Mouse (Mus musculus) limb, embryonic 13.5 days (tissue): ENCODE measurements at regions not wholly inside any gene's neighbourhood (a gene's known extent, or its start where the extent isn't known, plus 50 kb on each side); places are given as distances from the start of the nearest gene placed in this dataset.

ENCODE experiments used
- ATAC-seq: fragments of 200-750 bp; cut with Nextera tagmentation; 2 replicates; pipeline ENCODE4 v1.8.0; 2017; ENCODE audit warnings: low read depth, moderate number of reproducible peaks, moderate TSS enrichment; ENCODE audit not compliant: low FRiP score
- H3K27ac ChIP-seq: fragments of 300-500 bp; sonication (generic); 2 replicates; pipeline ENCODE4 v1.5.1; 2015; ENCODE audit warnings: inconsistent platforms, mild to moderate bottlenecking, moderate library complexity
- H3K27me3 ChIP-seq: fragments of 300-500 bp; sonication (generic); 2 replicates; pipeline ENCODE4 v1.6.1; 2015; ENCODE audit warnings: mild to moderate bottlenecking, inconsistent platforms
- H3K36me3 ChIP-seq: fragments of 300-500 bp; sonication (generic); 2 replicates; pipeline ENCODE4 v1.6.1; 2015; ENCODE audit warnings: inconsistent platforms, mild to moderate bottlenecking, moderate library complexity
- H3K4me1 ChIP-seq: fragments of 300-500 bp; sonication (generic); 2 replicates; pipeline ENCODE4 v1.6.1; 2015; ENCODE audit warnings: inconsistent platforms
- H3K4me2 ChIP-seq: fragments of 300-500 bp; sonication (generic); replicated peaks from 2 replicates; pipeline ENCODE4 v1.6.1; 2015; ENCODE audit warnings: inconsistent platforms, mild to moderate bottlenecking, moderate library complexity
- H3K4me3 ChIP-seq: fragments of 300-500 bp; sonication (generic); 2 replicates; pipeline ENCODE4 v1.5.1; 2015; ENCODE audit warnings: moderate library complexity, mild to moderate bottlenecking, inconsistent platforms
- H3K9ac ChIP-seq: fragments of 300-500 bp; sonication (generic); 2 replicates; pipeline ENCODE4 v1.6.1; 2015; ENCODE audit warnings: mild to moderate bottlenecking, inconsistent platforms
- H3K9me3 ChIP-seq: fragments of 300-500 bp; sonication (generic); 2 replicates; pipeline ENCODE4 v1.6.1; 2016; ENCODE audit warnings: inconsistent platforms
- WGBS: fragments of 180-500 bp; shearing (Covaris S2); methylation state at CpG from one replicate; pipeline ENCODE4 v1.1.7; 2015; 5-methylcytosine and 5-hydroxymethylcytosine counted together

GRCm38 (mm10) chr8:87268159-87268558, 204.2 kb downstream of the Cbln1 start:
- Histone ChIP-seq H3K4me3 (no peak overlapping the region), H3K27ac (no peak overlapping the region), H3K4me2 (no peak overlapping the region), H3K9me3 (no peaks in the 10 kb centered on the region), H3K27me3 (no peaks in the 10 kb centered on the region), H3K4me1 (no peaks in the 10 kb centered on the region), H3K9ac (no peak overlapping the region), H3K36me3 (no peaks in the 10 kb centered on the region)
- ATAC-seq, result no peak

GRCm38 (mm10) chr8:87264999-87265398, 207.4 kb downstream of the Cbln1 start:
- no peaks in the 10 kb centered on the region for H3K27me3 ChIP-seq
- no peaks in the 10 kb centered on the region for H3K36me3 ChIP-seq
- H3K27ac ChIP-seq, result no peak overlapping the region
- H3K4me2 ChIP-seq, result no peak overlapping the region
- no peaks in the 10 kb centered on the region for H3K4me1 ChIP-seq
- no peak for ATAC-seq
- H3K9ac ChIP-seq, result no peak overlapping the region
- H3K9me3 ChIP-seq, result no peaks in the 10 kb centered on the region
- 63% methylated on average over 2 of the region's 2 CpGs for WGBS
- no peak overlapping the region for H3K4me3 ChIP-seq

GRCm38 (mm10) chr8:87260305-87260704, 212.1 kb downstream of the Cbln1 start:
- H3K36me3 ChIP-seq, result no peaks in the 10 kb centered on the region
- no peak overlapping the region for H3K9ac ChIP-seq
- WGBS, result 84% methylated on average over 2 of the region's 2 CpGs
- no peak for ATAC-seq
- no peak overlapping the region for H3K27ac ChIP-seq
- H3K4me1 ChIP-seq, result no peaks in the 10 kb centered on the region
- no peaks in the 10 kb centered on the region for H3K9me3 ChIP-seq
- no peaks in the 10 kb centered on the region for H3K27me3 ChIP-seq
- no peak overlapping the region for H3K4me2 ChIP-seq
- H3K4me3 ChIP-seq, result no peak overlapping the region

GRCm38 (mm10) chr8:87242681-87243080, 229.7 kb downstream of the Cbln1 start:
- Histone ChIP-seq H3K4me2 (no peak overlapping the region), H3K9me3 (no peaks in the 10 kb centered on the region), H3K4me3 (no peak overlapping the region), H3K4me1 (no peaks in the 10 kb centered on the region), H3K9ac (no peak overlapping the region), H3K36me3 (no peaks in the 10 kb centered on the region), H3K27ac (no peak overlapping the region), H3K27me3 (no peaks in the 10 kb centered on the region)
- 84% methylated on average over 2 of the region's 2 CpGs for WGBS
- ATAC-seq, result no peak

- Histone ChIP-seq H3K4me1 (peaks cover 33% of the 10 kb centered on the region), H3K4me3 (no peak overlapping the region), H3K4me2 (no peak overlapping the region), H3K27ac (no peak overlapping the region), H3K27me3 (no peaks in the 10 kb centered on the region), H3K36me3 (no peaks in the 10 kb centered on the region), H3K9ac (no peak overlapping the region), H3K9me3 (no peaks in the 10 kb centered on the region)
- 73% methylated on average over 7 of the region's 7 CpGs for WGBS
- ATAC-seq, result no peak
These were observed 235.2 kb downstream of the Cbln1 start for GRCm38 (mm10) chr8:87237181-87237580.

GRCm38 (mm10) chr8:87236438-87236837, 236.0 kb downstream of the Cbln1 start:
- no peak overlapping the region for H3K9ac ChIP-seq
- no peak overlapping the region for H3K4me2 ChIP-seq
- peaks cover 33% of the 10 kb centered on the region for H3K4me1 ChIP-seq
- H3K4me3 ChIP-seq, result no peak overlapping the region
- H3K36me3 ChIP-seq, result no peaks in the 10 kb centered on the region
- H3K27ac ChIP-seq, result no peak overlapping the region
- WGBS, result 75% methylated on average over 11 of the region's 11 CpGs
- H3K27me3 ChIP-seq, result no peaks in the 10 kb centered on the region
- H3K9me3 ChIP-seq, result no peaks in the 10 kb centered on the region
- no peak for ATAC-seq

GRCm38 (mm10) chr8:87235341-87236075, 236.9 kb downstream of the Cbln1 start:
- no peak for ATAC-seq
- Histone ChIP-seq H3K4me1 (peaks cover 33% of the 10 kb centered on the region), H3K9ac (no peak overlapping the region), H3K4me3 (peak overlapping the region; percentile 39), H3K27ac (no peak overlapping the region), H3K4me2 (peak overlapping the region; percentile 68), H3K36me3 (no peaks in the 10 kb centered on the region), H3K9me3 (no peaks in the 10 kb centered on the region), H3K27me3 (no peaks in the 10 kb centered on the region; the same call in 1 of the 2 replicates)
- WGBS, result 20% methylated on average over 18 of the region's 18 CpGs

- 83% methylated on average over 5 of the region's 5 CpGs for WGBS
These were observed 238.1 kb downstream of the Cbln1 start for GRCm38 (mm10) chr8:87234336-87234735.

GRCm38 (mm10) chr8:87233805-87234331, 238.5 kb downstream of the Cbln1 start:
- H3K4me2 ChIP-seq, result peak overlapping the region; percentile 28
- H3K4me1 ChIP-seq, result peaks cover 33% of the 10 kb centered on the region
- H3K9me3 ChIP-seq, result no peaks in the 10 kb centered on the region

More at GRCm38 (mm10) chr8:87234336-87234735, 238.1 kb downstream of the Cbln1 start:
- Histone ChIP-seq H3K4me1 (peaks cover 33% of the 10 kb centered on the region), H3K36me3 (no peaks in the 10 kb centered on the region), H3K4me3 (no peak overlapping the region), H3K27me3 (peaks cover 6% of the 10 kb centered on the region; the same call in 1 of the 2 replicates), H3K4me2 (peak overlapping the region; percentile 28; the same call in 1 of the 2 replicates), H3K9me3 (no peaks in the 10 kb centered on the region), H3K27ac (no peak overlapping the region; the same call in 1 of the 2 replicates), H3K9ac (no peak overlapping the region)
- ATAC-seq, result no peak

GRCm38 (mm10) chr8:87231762-87232161, 240.6 kb downstream of the Cbln1 start:
- ATAC-seq, result no peak
- WGBS, result 53% methylated on average over 4 of the region's 4 CpGs
- Histone ChIP-seq H3K9ac (no peak overlapping the region), H3K27ac (no peak overlapping the region), H3K4me3 (no peak overlapping the region), H3K36me3 (no peaks in the 10 kb centered on the region), H3K4me1 (peaks cover 33% of the 10 kb centered on the region), H3K27me3 (peaks cover 6% of the 10 kb centered on the region; the same call in 1 of the 2 replicates), H3K4me2 (no peak overlapping the region), H3K9me3 (no peaks in the 10 kb centered on the region)

More at GRCm38 (mm10) chr8:87233805-87234331, 238.5 kb downstream of the Cbln1 start:
- WGBS, result 28% methylated on average over 10 of the region's 10 CpGs
- no peaks in the 10 kb centered on the region for H3K36me3 ChIP-seq
- no peak overlapping the region for H3K4me3 ChIP-seq
- peak; percentile 57 for ATAC-seq
- peaks cover 6% of the 10 kb centered on the region; the same call in 1 of the 2 replicates for H3K27me3 ChIP-seq
- H3K9ac ChIP-seq, result 0 out of 2 replicates have a peak overlapping the region, but pooled peaks have one; percentile 13
- H3K27ac ChIP-seq, result no peak overlapping the region; the same call in 1 of the 2 replicates

- 77% methylated on average over 4 of the region's 4 CpGs for WGBS
- peaks cover 23% of the 10 kb centered on the region for H3K4me1 ChIP-seq
- H3K4me3 ChIP-seq, result no peak overlapping the region
- H3K27me3 ChIP-seq, result peaks cover 6% of the 10 kb centered on the region; the same call in 1 of the 2 replicates
- ATAC-seq, result no peak
- no peaks in the 10 kb centered on the region for H3K9me3 ChIP-seq
- no peak overlapping the region for H3K9ac ChIP-seq
- no peaks in the 10 kb centered on the region for H3K36me3 ChIP-seq
- H3K27ac ChIP-seq, result no peak overlapping the region
- H3K4me2 ChIP-seq, result no peak overlapping the region
These were observed 242.3 kb downstream of the Cbln1 start for GRCm38 (mm10) chr8:87230096-87230495.

- Histone ChIP-seq H3K4me3 (no peak overlapping the region), H3K36me3 (no peaks in the 10 kb centered on the region), H3K27ac (no peak overlapping the region), H3K4me2 (no peak overlapping the region), H3K27me3 (peaks cover 6% of the 10 kb centered on the region; the same call in 1 of the 2 replicates), H3K4me1 (peaks cover 18% of the 10 kb centered on the region), H3K9me3 (no peaks in the 10 kb centered on the region), H3K9ac (no peak overlapping the region)
- 90% methylated on average over 6 of the region's 6 CpGs for WGBS
- ATAC-seq, result no peak
These were observed 243.2 kb downstream of the Cbln1 start for GRCm38 (mm10) chr8:87229182-87229581.
